In genomic region chr8:8619221-8620194, GRCm38 (mm10) we compare ENCODE assay signal across 11 mouse cellular contexts. TPM values are rescaled to one million over a fixed set of nuclear protein-coding genes. Genes with fewer than 3 reads are reported as not detected.
A peak's percentile ranks its signal among the peaks of the same experiment; 100 is the strongest.
DNase-seq lines count a peak whose midpoint lies in the region; ATAC-seq lines count a peak whose summit lies in the region.
"Had no signal": no experiment of that assay in that cellular context is flagged by ENCODE, and none has a peak within 500 bp of the region (broad histone marks: within the 10 kb centered on the region; RNA-seq: fewer than 3 reads in every experiment).

No protein-coding gene starts in this region.

- H3K9me3 ChIP-seq in hindbrain, embryonic 10.5 days: no peaks in the 10 kb centered on the region
- H3K9me3 ChIP-seq in hindbrain, embryonic 16.5 days (ENCODE audit: control insufficient read depth, low read length): no peaks in the 10 kb centered on the region
- H3K9me3 ChIP-seq in forebrain, embryonic 15.5 days: no peaks in the 10 kb centered on the region
- no peaks in the 10 kb centered on the region for H3K9me3 ChIP-seq in midbrain, embryonic 11.5 days (ENCODE audit: control insufficient read depth, low read length)
- H3K9me3 ChIP-seq: liver, embryonic 12.5 days had no signal

- no peak overlapping the region for H3K4me2 ChIP-seq in hindbrain, embryonic 16.5 days (ENCODE audit: low read length)
- H3K4me2 ChIP-seq in forebrain, embryonic 15.5 days (replicated peaks): peak overlapping the region; percentile 6
- 0 out of 2 replicates have a peak overlapping the region, but pooled peaks have one; percentile 14 for H3K4me2 ChIP-seq in midbrain, embryonic 11.5 days
- H3K4me2 ChIP-seq: liver, embryonic 12.5 days had no signal

- no peak overlapping the region for H3K4me3 ChIP-seq in hindbrain, embryonic 10.5 days
- H3K4me3 ChIP-seq in hindbrain, embryonic 16.5 days (ENCODE audit: low read length): no peak overlapping the region
- H3K4me3 ChIP-seq in forebrain, embryonic 15.5 days: peak overlapping the region; percentile 5; the same call in 1 of the 2 replicates
- no peak overlapping the region for H3K4me3 ChIP-seq in midbrain, embryonic 11.5 days (ENCODE audit: low read depth, low read length)
- H3K4me3 ChIP-seq: liver, embryonic 12.5 days had no signal

- peaks cover 77% of the 10 kb centered on the region for H3K36me3 ChIP-seq in hindbrain, embryonic 10.5 days
- peaks cover 9% of the 10 kb centered on the region for H3K36me3 ChIP-seq in hindbrain, embryonic 16.5 days (ENCODE audit: control insufficient read depth, insufficient read depth, low read length)
- H3K36me3 ChIP-seq in forebrain, embryonic 15.5 days: peaks cover 26% of the 10 kb centered on the region
- H3K36me3 ChIP-seq in midbrain, embryonic 11.5 days (ENCODE audit: control insufficient read depth, insufficient read depth, low read length): peaks cover 7% of the 10 kb centered on the region; the same call in 1 of the 2 replicates

- DNase-seq in hindbrain, embryonic 10.5 days (ENCODE audit: low spot score): peak; percentile 75
- DNase-seq in Muller cell, postnatal 12 days (ENCODE audit: inconsistent ontology term): peak; percentile 63
- peak; percentile 89 for DNase-seq in midbrain, embryonic 11.5 days (ENCODE audit: low spot score, missing footprints)
- DNase-seq in liver: no peak
- DNase-seq: adrenal gland, postnatal 10 days; thymus, postnatal 25 days had no signal

- ATAC-seq in hindbrain, embryonic 16.5 days: no peak; the same call in 1 of the 2 replicates
- ATAC-seq in forebrain, embryonic 15.5 days (replicated peaks): no peak
- peak; percentile 86 for ATAC-seq in midbrain, embryonic 11.5 days (ENCODE audit: low FRiP score)
- no peak for ATAC-seq in granulocyte monocyte progenitor cell, adult 5-6 weeks (replicated peaks; ENCODE audit: poor library complexity, severe bottlenecking)
- no peak for ATAC-seq in megakaryocyte-erythroid progenitor cell, adult 5-6 weeks (replicated peaks; ENCODE audit: low FRiP score, low TSS enrichment, poor library complexity, severe bottlenecking)
- ATAC-seq: liver, embryonic 12.5 days had no signal

- 24% methylated on average over 19 of the region's 19 CpGs for WGBS in hindbrain, embryonic 10.5 days
- WGBS in hindbrain, embryonic 16.5 days: 37% methylated on average over 19 of the region's 19 CpGs
- WGBS in forebrain, embryonic 15.5 days: 29% methylated on average over 19 of the region's 19 CpGs
- 26% methylated on average over 19 of the region's 19 CpGs for WGBS in midbrain, embryonic 11.5 days

- H3K27ac ChIP-seq in hindbrain, embryonic 10.5 days: peak overlapping the region; percentile 81
- H3K27ac ChIP-seq in hindbrain, embryonic 16.5 days (ENCODE audit: low read depth, low read length): no peak overlapping the region
- H3K27ac ChIP-seq in forebrain, embryonic 15.5 days (replicated peaks): peak overlapping the region; percentile 83
- no peak overlapping the region; the same call in 1 of the 2 replicates for H3K27ac ChIP-seq in midbrain, embryonic 11.5 days (ENCODE audit: low read depth, low read length)
- H3K27ac ChIP-seq: liver, embryonic 12.5 days had no signal

- H3K9ac ChIP-seq in hindbrain, embryonic 16.5 days (ENCODE audit: low read depth, low read length): no peak overlapping the region
- peak overlapping the region; percentile 4; the same call in 1 of the 2 replicates for H3K9ac ChIP-seq in forebrain, embryonic 15.5 days (replicated peaks)
- H3K9ac ChIP-seq in midbrain, embryonic 11.5 days (ENCODE audit: low read length): peak overlapping the region; percentile 18; the same call in 1 of the 2 replicates
- H3K9ac ChIP-seq: liver, embryonic 12.5 days had no signal

- peaks cover 49% of the 10 kb centered on the region for H3K4me1 ChIP-seq in hindbrain, embryonic 10.5 days (replicated peaks)
- peaks cover 22% of the 10 kb centered on the region for H3K4me1 ChIP-seq in hindbrain, embryonic 16.5 days (ENCODE audit: control insufficient read depth, insufficient read depth, low read depth, low read length)
- H3K4me1 ChIP-seq in forebrain, embryonic 15.5 days: peaks cover 65% of the 10 kb centered on the region
- H3K4me1 ChIP-seq in midbrain, embryonic 11.5 days (ENCODE audit: control insufficient read depth, insufficient read depth, low read length): peaks cover 11% of the 10 kb centered on the region
- H3K4me1 ChIP-seq: liver, embryonic 12.5 days had no signal

- no peaks in the 10 kb centered on the region for H3K27me3 ChIP-seq in hindbrain, embryonic 10.5 days (ENCODE audit: insufficient read depth, poor library complexity, severe bottlenecking)
- no peaks in the 10 kb centered on the region for H3K27me3 ChIP-seq in hindbrain, embryonic 16.5 days (replicated peaks; ENCODE audit: control insufficient read depth, insufficient read depth, low read length)
- H3K27me3 ChIP-seq in forebrain, embryonic 15.5 days: no peaks in the 10 kb centered on the region
- H3K27me3 ChIP-seq in midbrain, embryonic 11.5 days (ENCODE audit: control insufficient read depth, insufficient read depth, low read length): no peaks in the 10 kb centered on the region
- H3K27me3 ChIP-seq: liver, embryonic 12.5 days had no signal

RNA-seq across cellular contexts. Expression of gene Efnb2, which starts 41.5 kb away (rescaled TPM):
- 33.8 and 34.7 TPM in 2 replicates for polyA plus RNA-seq in hindbrain, embryonic 10.5 days (2016; fragmentation: Nextera tagmentation; extraction: Ambion mirVana)
- 9.6 and 16.8 TPM in 2 replicates for polyA plus RNA-seq in hindbrain, embryonic 16.5 days (2015; fragmentation: Nextera tagmentation; extraction: Ambion mirVana)
- polyA plus RNA-seq in forebrain, embryonic 15.5 days (2015; fragmentation: Nextera tagmentation; extraction: Ambion mirVana): 65.3 and 66.4 TPM in 2 replicates
- 15.5 and 18.3 TPM in 2 replicates for polyA plus RNA-seq in midbrain, embryonic 11.5 days (2014; fragmentation: Nextera tagmentation; extraction: Ambion mirVana)
- total RNA-seq in granulocyte monocyte progenitor cell, adult 5-6 weeks (2014; fragmentation: Nextera tagmentation): not detected in 2 replicates
- total RNA-seq in granulocyte monocyte progenitor cell, adult 5-6 weeks (2017): 0.39 and 4.6 TPM in 2 replicates
- 0.42 TPM in 1 of 2 replicates, not detected in the other for total RNA-seq in megakaryocyte-erythroid progenitor cell, adult 5-6 weeks (2014; fragmentation: Nextera tagmentation)
- total RNA-seq in megakaryocyte-erythroid progenitor cell, adult 5-6 weeks (2017): 0.09 TPM in 1 of 2 replicates, not detected in the other

Comparison
In these comparisons a context has a peak if more than half of its experiments do, and no peak if none do; other contexts are left out.
1. H3K27ac ChIP-seq: peak in hindbrain, embryonic 10.5 days (single experiment) and forebrain, embryonic 15.5 days (single experiment); none in hindbrain, embryonic 16.5 days (single experiment) and midbrain, embryonic 11.5 days (single experiment).